Mouse (Mus musculus): ENCODE measurements around the gene Gm47841.

The Gm47841 gene

DNA sequence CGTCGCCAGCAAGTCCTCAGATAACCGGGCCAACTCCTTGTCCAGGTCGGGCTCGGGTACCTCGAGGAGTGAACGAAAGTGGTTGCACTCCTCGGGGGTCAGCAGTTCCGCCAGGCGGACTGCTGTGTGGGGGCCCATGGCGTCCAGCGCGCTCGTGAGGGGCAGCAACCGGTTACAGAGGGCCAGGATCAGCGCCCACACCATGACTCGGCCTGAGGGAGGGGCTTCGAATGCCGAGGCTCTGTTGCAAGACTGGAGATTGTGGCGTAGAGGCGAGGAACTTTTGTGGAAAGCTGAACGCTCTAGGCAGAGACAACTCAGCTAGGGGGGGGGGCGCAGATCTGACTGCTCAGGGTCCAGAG is at the start of gene Gm47841:
TSS of gene Gm47841 (minus strand) at position 204 of the 362 bp plus-strand sequence.
- no peak for DNase-seq (ENCODE audit: low spot score in 2 of 2)

- DNase-seq (ENCODE audit: low spot score in 2 of 2) = no peak
These were observed 48.2 kb upstream of the Gm47841 start for GRCm38 (mm10) chr15:101095392-101095791.

GRCm38 (mm10) chr15:101094979-101095378 is 47.8 kb upstream of the Gm47841 start:
- DNase-seq (ENCODE audit: low spot score in 2 of 2) = no peak

DNA sequence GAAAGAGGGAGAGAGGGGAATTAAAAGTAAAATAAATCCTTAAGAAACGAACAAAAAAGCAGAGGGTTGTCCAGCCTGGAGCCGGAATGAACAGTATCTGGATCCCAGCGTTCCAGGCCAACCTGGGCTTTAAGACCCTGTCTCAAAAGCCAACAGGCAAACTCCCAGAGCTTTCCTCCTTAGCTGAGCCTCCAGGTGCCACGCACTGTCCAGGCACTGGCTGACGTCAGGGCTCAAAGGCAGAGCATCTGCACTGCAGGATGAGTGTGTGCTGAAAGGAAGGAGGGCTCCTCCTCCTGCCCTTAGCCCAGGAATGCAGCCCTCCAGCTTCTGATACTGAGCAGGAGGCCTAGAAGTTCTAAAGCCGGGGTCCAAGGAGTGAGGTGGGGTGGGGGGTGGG is 46.8 kb upstream of the Gm47841 start:
- no peak for DNase-seq (ENCODE audit: low spot score in 2 of 2)

- no peak for DNase-seq (ENCODE audit: low spot score in 2 of 2)
These were observed 45.8 kb upstream of the Gm47841 start for GRCm38 (mm10) chr15:101092829-101093648.

DNA sequence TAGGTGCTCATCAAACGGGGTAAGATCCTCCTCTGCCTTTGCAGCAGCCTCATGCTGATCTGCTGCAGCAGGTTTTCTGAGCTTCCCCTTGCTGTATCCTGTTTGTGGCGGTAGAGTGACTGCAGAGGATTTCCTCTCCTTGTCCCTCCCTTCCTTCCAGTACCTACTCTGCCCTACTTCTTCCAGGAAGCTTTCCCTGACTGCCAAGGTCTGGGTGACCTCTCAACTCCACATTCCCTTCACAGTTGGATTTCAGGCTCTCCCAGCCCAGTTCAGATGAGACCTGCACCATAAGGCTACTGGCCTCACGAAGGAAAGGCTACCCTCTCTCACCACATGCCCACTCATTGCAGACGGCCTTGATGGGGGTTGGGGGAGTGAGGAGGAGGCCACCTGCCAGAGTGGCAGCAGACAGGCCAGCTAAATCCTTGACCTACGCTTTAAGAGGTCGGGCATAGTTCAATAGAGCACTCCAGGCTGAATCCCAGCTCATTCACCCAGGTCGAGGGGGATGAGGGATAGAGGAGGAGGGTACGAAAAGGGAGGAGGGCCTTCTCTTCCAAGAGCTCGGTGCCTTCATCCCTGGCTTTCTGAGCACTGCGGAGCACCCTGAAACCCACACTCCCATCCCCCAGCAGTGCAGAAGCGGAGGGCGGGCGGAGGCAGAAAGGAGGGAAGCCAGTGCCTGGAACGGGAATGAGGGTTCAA is 45.1 kb upstream of the Gm47841 start:
- DNase-seq (ENCODE audit: low spot score in 2 of 2) = no peak

- no peak for DNase-seq (ENCODE audit: low spot score in 2 of 2)
These were observed 44.4 kb upstream of the Gm47841 start for GRCm38 (mm10) chr15:101091551-101091950.

GRCm38 (mm10) chr15:101088291-101088690 is 41.1 kb upstream of the Gm47841 start:
- no peak for DNase-seq (ENCODE audit: low spot score in 2 of 2)

GRCm38 (mm10) chr15:101086956-101087355 is 39.8 kb upstream of the Gm47841 start:
- DNase-seq (ENCODE audit: low spot score in 2 of 2) = no peak

GRCm38 (mm10) chr15:101086451-101086850 is 39.3 kb upstream of the Gm47841 start:
- DNase-seq (ENCODE audit: low spot score in 2 of 2) = no peak

DNA sequence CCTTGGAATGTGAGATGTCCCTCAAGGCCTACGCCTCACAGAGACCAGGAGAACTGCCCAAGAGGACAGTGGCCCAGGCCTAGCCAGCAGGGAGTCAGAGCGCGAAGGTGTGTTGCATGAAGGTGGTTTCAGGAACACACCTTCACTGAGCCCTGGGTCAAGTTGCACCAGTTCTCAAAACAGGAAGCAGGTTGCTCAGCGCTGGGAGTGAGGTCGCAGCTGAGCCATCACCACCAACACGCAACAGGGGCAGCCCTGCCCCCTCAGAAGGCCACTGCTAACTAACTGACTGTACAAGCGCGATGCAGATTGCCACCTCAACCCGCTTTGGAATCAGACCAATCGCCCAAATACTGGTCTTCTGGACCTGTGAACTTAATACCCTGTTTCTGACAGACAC is 37.3 kb upstream of the Gm47841 start:
- no peak for DNase-seq (ENCODE audit: low spot score in 2 of 2)

- no peak for DNase-seq (ENCODE audit: low spot score in 2 of 2)
These were observed 35.0 kb upstream of the Gm47841 start for GRCm38 (mm10) chr15:101082236-101082635.

DNA sequence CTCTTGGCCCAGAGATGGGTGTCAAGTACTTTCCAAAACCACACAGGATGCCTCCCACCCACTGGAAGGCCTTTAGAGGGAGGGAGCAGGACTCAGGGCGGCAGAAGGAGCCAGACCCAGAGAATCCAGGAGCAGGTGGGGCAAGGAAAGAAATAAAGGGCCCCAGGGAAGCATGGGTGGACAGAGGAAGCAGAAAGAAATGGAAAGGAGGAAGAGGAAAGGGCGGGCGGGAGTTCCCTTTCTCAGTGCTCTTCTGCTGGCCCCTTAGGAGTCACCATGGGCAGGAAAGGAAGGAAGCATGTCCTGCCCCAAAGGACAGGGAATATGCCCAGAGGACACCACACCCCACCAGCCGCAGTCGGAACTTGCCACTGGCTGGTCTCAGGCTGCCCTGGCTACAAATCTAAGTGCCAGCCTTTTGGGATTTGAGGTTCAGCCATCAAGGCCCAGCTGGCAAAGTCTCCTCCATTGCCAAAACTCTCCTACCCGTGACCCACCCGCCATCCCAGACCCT is 33.9 kb upstream of the Gm47841 start:
- no peak for DNase-seq (ENCODE audit: low spot score in 2 of 2)

GRCm38 (mm10) chr15:101080031-101080520 is 32.9 kb upstream of the Gm47841 start:
- no peak for DNase-seq (ENCODE audit: low spot score in 2 of 2)

DNA sequence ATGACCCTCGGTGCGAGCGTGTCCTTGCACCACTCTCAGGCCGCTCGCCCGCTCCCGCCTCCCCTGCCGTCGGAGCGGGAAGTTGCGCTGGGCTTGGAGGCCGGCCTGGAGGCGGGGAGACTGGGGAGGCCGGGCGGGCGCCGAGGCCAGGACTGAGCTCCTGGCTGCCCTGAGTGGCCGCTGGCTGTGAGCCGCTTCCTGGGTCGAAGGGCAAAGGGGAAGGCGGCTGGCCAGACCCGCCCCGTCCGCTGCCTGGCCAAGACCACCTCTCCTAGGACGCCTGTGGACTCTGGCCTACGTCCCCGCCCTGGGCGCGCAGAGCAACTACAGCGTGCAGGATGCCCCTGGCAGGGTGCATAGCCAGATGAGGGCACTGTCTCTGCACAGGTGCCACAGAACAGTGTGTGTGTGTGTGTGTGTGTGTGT is 31.5 kb upstream of the Gm47841 start:
- peak; percentile 84 to 89 for DNase-seq (ENCODE audit: low spot score in 2 of 2)

DNA sequence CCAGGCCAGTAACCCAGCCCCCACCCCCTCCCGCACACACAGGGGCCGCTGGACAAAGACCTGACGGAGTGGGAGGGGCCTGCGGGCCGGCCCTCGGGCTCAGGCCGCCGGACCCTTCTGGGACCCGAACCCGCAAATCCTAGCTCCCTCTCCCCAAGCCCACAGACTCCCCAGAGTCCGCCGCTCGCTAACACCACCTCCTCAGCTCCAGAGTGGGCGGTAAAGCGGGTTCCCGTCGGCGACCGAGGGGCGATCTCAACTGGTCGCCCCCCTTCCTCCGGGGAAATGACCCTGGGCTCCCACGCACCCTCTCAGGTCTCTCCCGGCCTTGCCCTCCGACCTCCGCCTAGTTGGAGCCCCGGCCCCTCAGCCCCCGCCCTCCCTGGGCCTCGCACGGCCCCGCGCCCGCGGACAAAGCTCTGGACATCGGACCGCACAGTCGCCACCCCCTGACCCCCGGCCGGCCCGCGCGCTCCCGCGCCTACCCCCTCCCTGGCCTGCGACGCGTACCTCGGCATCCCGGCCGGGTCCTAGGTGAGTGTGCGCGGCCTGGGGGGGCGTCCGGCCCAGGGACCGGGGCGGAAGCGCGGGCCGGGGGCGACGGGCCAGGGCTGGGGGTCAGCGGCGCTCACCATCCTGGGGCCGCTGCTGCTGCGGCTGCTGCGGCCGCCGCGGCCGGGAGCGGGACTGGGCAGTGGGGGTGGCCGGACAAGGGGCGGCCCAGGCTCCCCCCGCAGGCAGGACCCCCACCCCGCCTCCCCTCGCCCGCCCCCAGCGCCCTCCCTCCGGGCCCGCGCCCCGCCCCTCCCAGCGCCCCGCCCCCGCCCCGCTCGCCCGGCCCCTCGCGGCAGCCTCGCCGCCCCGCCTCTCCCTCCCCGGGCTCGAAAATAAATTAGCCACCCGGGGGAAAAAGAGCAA is 30.9 kb upstream of the Gm47841 start, which contains the start of gene Fignl2:
TSS of gene Fignl2 (minus strand) at position 755 of the 918 bp plus-strand sequence.
- no peak for DNase-seq (ENCODE audit: low spot score in 2 of 2)

GRCm38 (mm10) chr15:101077001-101077812 is 30.0 kb upstream of the Gm47841 start:
- no peak for DNase-seq (ENCODE audit: low spot score in 2 of 2)

GRCm38 (mm10) chr15:101076071-101077000 is 29.1 kb upstream of the Gm47841 start:
- DNase-seq (ENCODE audit: low spot score in 2 of 2) = no peak

- DNase-seq (ENCODE audit: low spot score in 2 of 2) = no peak
These were observed 28.5 kb upstream of the Gm47841 start for GRCm38 (mm10) chr15:101075656-101076055.

DNA sequence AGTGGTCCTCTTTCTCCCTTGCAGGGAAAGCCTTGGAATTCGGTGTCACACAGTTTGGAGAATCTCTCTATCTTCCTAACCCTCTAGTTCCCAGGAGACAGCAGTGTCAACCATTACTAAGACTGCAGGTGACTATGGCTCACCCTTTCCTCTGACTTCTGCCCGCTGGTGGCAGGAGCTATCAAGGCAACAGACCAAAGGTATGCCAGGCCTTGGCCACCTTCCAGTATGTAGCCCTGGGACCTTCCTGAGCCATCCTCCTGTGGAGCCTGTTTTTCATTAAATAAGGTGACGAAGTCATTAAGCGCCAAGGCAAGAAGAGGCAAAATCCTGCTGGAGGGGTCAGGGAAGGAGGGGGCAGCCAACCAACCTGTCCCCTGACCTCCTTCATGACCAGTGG is 28.0 kb upstream of the Gm47841 start:
- DNase-seq (ENCODE audit: low spot score in 2 of 2) = no peak
